Mouse (Mus musculus) NIH3T3 (cell line): ENCODE results near the gene Camk1g.

Experiments
- DNase-seq: peaks from one replicate; pipeline ENCODE4 v3.0.0-alpha.2; 2012; ENCODE audit warnings: low read depth

Camk1g gene

GRCm38 (mm10) chr1:193301216-193302092 lies 68.6 kb downstream of the Camk1g start:
- DNase-seq: peak; percentile 29

DNA sequence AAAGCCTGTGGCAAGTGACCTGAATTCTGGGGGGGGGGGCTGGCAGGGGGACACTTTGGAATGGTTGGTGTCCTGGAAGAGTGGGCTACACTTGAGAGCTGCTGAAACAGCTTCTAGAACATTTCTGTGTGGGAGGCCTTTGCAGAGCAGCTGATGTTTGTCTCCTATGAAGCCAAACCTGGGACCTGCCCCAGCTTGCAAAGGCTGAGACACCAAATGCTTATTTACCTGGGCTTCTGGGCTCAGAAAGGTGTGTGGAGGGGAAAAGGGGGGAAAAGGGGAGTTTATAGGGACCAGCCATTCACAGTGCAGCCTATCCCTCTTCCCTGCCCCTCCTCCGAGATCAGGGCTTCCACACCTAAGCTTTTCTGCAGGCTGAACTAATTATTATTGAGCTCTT lies 70.1 kb downstream of the Camk1g start:
- DNase-seq: no peak

GRCm38 (mm10) chr1:193298141-193298765 lies 71.8 kb downstream of the Camk1g start:
- DNase-seq: peak; percentile 24
